Mouse (Mus musculus) kidney, adult 2 months (tissue): ENCODE measurements at regions not wholly inside any gene's neighbourhood (a gene's known extent, or its start where the extent isn't known, plus 50 kb on each side); places are given as distances from the start of the nearest gene placed in this dataset.

Source experiments
- CTCF ChIP-seq: fragments of 200-500 bp; conservative IDR thresholded peaks from 2 replicates; pipeline ENCODE4 v1.5.1; 2011; ENCODE audit warnings: low read depth, mild to moderate bottlenecking, control low read depth, low read length, moderate library complexity, mixed read lengths; ENCODE audit not compliant: insufficient read depth, insufficient read length
- POLR2A ChIP-seq: fragments of 200-500 bp; IDR thresholded peaks from one replicate; pipeline ENCODE4 v1.6.1; 2011; ENCODE audit warnings: low read depth, low read length, control low read depth

DNA sequence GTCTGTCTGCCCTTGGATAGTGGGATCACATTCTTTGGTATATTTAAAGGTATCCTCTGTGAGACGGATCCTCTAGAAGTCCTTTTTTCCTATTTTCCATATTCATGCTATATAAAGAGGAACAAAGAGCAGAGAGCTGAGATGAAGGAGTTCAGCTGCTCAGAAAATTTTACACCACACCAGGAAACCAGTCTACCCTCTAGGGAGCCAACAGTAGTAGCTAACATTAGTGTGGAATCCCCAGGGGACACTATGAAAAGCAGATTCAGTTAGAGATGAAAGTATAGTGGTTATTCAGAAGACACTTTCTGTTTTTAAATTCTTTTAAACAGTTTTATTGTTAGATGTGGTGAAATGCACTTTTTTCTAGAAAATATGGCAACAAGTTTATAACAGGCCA lies 1348.5 kb upstream of the Tacstd2 start:
- TF ChIP-seq POLR2A (no peak), CTCF (no peak)
